Mouse (Mus musculus): Measurements from ENCODE around the gene Fam57b. TPM values are rescaled to one million over a fixed set of nuclear protein-coding genes. Genes with fewer than 3 reads are reported as not detected.

Fam57b gene
- total and polyA plus RNA-seq, 3 experiments = 0.02 to 0.05 TPM; not detected in 1

DNA sequence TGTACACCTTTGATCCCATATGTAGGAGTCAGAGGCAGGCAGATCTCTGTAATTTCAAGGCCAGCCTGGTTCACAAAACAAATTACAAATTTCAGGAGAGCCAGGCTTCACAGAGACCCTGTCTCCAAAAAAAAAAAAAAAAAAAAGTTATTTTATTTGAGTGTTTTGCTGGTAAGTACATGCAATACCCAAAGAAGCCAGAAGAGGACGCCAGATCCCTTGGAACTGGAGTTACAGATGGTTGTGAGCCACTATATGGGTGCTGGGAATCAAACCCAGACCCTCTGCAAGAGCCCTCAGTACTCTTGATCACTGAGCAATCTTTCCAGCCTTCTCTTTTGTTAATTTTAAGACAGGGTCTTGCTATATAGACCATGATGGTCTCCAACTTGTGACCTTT lies 21.4 kb downstream of the Fam57b start:
- Histone ChIP-seq H3K36me3 (replicated peaks) (no peaks in the 10 kb centered on the region), H3K27me3 (ENCODE audit: insufficient read depth, low read length) (peaks cover 42% of the 10 kb centered on the region), H3K4me1 (ENCODE audit: insufficient read depth, low read depth, low read length) (peaks cover 8% of the 10 kb centered on the region), H3K9me3 (replicated peaks) (no peaks in the 10 kb centered on the region), H3K4me3 (ENCODE audit: low read depth, low read length) (no peak overlapping the region)
- DNase-seq (ENCODE audit: low spot score) = no peak
- TF ChIP-seq GATA2 (IDR thresholded peaks at IDR 0.05; ENCODE audit: borderline replicate concordance, low read depth, low read length) (no peak), POLR2AphosphoS5 (IDR thresholded peaks at IDR 0.05; ENCODE audit: insufficient replicate concordance, low read depth, low read length) (no peak), GATA1 (IDR thresholded peaks at IDR 0.05; ENCODE audit: borderline replicate concordance, low read length) (no peak), CTCF (IDR thresholded peaks at IDR 0.05; ENCODE audit: low read depth, low read length) (0 out of 2 replicates have a peak, but pooled peaks have one; percentile 14)
- ATAC-seq (ENCODE audit: extremely low read depth, insufficient number of reproducible peaks, low FRiP score, poor library complexity, severe bottlenecking) = no peak

DNA sequence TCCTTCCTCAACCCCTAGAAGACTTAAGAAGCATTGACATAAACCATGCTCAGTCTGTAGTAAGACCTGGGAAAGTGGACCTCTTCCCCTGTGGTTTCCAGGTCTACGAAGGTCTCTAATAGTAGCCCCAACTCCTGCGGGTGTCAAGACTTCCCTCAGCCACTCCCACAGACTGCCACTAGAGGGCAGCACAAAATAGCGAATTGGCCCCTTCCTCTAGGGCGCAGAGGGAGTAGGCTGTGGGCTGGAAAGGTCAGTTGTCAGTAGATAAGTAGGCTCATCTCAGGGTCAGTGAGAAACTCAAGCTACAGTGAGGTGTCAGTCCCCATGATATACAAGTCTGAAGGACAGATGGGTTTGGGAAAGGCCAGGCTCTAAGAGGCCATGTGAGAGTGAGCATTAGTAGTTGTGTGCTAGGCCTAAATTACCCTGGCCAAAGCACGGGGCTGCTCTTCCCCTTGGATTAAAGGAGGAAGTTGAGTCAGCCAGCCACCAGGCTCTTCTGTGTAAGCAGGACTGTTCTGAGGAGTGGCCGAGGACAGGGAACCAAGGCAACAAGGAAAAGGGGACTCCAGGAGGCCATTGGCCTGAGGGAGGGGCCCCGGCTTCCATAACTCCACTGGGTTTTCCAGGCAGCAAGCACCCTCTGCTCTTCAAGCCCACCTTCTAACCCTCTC lies 24.5 kb downstream of the Fam57b start:
- ATAC-seq (ENCODE audit: extremely low read depth, insufficient number of reproducible peaks, low FRiP score, poor library complexity, severe bottlenecking) (no peak), DNase-seq (ENCODE audit: low spot score) (peak; percentile 80)
- peaks cover 39% of the 10 kb centered on the region for H3K27me3 ChIP-seq (ENCODE audit: insufficient read depth, low read length)
- no peak for TF ChIP-seq GATA2 (IDR thresholded peaks at IDR 0.05; ENCODE audit: borderline replicate concordance, low read depth, low read length)
- peak; percentile 85 for TF ChIP-seq CTCF (IDR thresholded peaks at IDR 0.05; ENCODE audit: low read depth, low read length)
- TF ChIP-seq TAL1 (conservative IDR thresholded peaks at IDR 0.05; ENCODE audit: low read depth, low read length) = no peak
- TF ChIP-seq GATA1 (IDR thresholded peaks at IDR 0.05; ENCODE audit: borderline replicate concordance, low read length) = no peak
- no peak for TF ChIP-seq POLR2AphosphoS5 (IDR thresholded peaks at IDR 0.05; ENCODE audit: insufficient replicate concordance, low read depth, low read length)
- H3K36me3 ChIP-seq (replicated peaks) = no peaks in the 10 kb centered on the region
- H3K4me3 ChIP-seq (ENCODE audit: low read depth, low read length) = no peak overlapping the region
- peaks cover 8% of the 10 kb centered on the region for H3K4me1 ChIP-seq (ENCODE audit: insufficient read depth, low read depth, low read length)
- no peaks in the 10 kb centered on the region for H3K9me3 ChIP-seq (replicated peaks)

DNA sequence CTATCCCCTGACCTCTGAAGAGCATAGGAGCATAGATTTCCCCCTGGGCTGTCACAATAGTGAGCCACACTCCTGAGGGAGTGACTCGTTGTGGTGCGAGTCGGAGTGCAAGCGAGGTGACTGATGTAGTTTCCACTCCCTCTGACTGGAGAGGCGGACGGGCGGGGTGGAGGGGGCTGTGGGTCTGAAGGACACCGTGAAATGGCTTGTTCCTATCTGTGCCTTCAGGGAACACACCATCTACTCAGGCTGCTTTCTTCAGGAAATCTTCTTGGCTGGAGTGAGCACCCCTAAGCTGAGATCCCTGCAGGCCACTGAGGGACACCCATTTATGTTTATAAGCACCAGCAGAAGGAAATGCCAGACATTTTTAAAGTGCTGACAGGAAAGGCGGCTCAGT lies 25.3 kb downstream of the Fam57b start:
- ATAC-seq (ENCODE audit: extremely low read depth, insufficient number of reproducible peaks, low FRiP score, poor library complexity, severe bottlenecking) (no peak), DNase-seq (ENCODE audit: low spot score) (no peak)
- Histone ChIP-seq H3K4me3 (ENCODE audit: low read depth, low read length) (no peak overlapping the region), H3K4me1 (ENCODE audit: insufficient read depth, low read depth, low read length) (peaks cover 8% of the 10 kb centered on the region), H3K36me3 (replicated peaks) (no peaks in the 10 kb centered on the region), H3K27me3 (ENCODE audit: insufficient read depth, low read length) (peaks cover 39% of the 10 kb centered on the region), H3K9me3 (replicated peaks) (no peaks in the 10 kb centered on the region)
- no peak for TF ChIP-seq CTCF (IDR thresholded peaks at IDR 0.05; ENCODE audit: low read depth, low read length)
- no peak for TF ChIP-seq POLR2AphosphoS5 (IDR thresholded peaks at IDR 0.05; ENCODE audit: insufficient replicate concordance, low read depth, low read length)
- no peak for TF ChIP-seq GATA2 (IDR thresholded peaks at IDR 0.05; ENCODE audit: borderline replicate concordance, low read depth, low read length)
- TF ChIP-seq TAL1 (conservative IDR thresholded peaks at IDR 0.05; ENCODE audit: low read depth, low read length) = no peak
- no peak for TF ChIP-seq GATA1 (IDR thresholded peaks at IDR 0.05; ENCODE audit: borderline replicate concordance, low read length)

DNA sequence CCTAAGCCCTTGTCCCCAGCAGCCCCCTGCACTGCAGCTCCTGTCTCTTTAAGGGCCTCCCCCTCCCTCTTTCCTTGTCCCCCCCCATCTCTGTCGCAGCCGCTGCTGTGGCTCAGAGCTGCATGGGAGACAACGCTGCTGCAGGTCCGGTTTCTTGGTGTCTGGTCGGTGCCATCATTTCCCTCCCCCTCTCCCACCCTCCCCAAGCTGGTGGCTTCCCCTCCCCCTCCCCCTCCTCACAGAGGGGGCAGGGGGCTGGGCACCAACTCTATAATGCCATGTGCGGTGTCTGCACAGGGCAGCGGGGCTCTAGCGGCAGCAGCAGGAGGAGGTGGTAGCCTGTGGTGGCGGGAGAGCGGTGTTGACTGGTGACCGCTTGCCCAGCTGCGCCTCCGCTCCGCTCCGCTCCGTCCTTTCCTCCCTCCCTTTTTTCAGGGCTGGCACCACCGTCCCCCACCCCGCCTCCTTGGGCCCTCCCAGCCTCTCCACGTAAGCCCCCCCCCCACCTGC lies 25.8 kb downstream of the Fam57b start:
- ATAC-seq (ENCODE audit: extremely low read depth, insufficient number of reproducible peaks, low FRiP score, poor library complexity, severe bottlenecking) (no peak), DNase-seq (ENCODE audit: low spot score) (no peak)
- Histone ChIP-seq H3K9me3 (replicated peaks) (no peaks in the 10 kb centered on the region), H3K4me3 (ENCODE audit: low read depth, low read length) (no peak overlapping the region), H3K36me3 (replicated peaks) (no peaks in the 10 kb centered on the region), H3K4me1 (ENCODE audit: insufficient read depth, low read depth, low read length) (peaks cover 8% of the 10 kb centered on the region), H3K27me3 (ENCODE audit: insufficient read depth, low read length) (peaks cover 37% of the 10 kb centered on the region)
- no peak for TF ChIP-seq GATA1 (IDR thresholded peaks at IDR 0.05; ENCODE audit: borderline replicate concordance, low read length)
- no peak for TF ChIP-seq GATA2 (IDR thresholded peaks at IDR 0.05; ENCODE audit: borderline replicate concordance, low read depth, low read length)
- TF ChIP-seq TAL1 (conservative IDR thresholded peaks at IDR 0.05; ENCODE audit: low read depth, low read length) = no peak
- no peak for TF ChIP-seq POLR2AphosphoS5 (IDR thresholded peaks at IDR 0.05; ENCODE audit: insufficient replicate concordance, low read depth, low read length)
- no peak for TF ChIP-seq CTCF (IDR thresholded peaks at IDR 0.05; ENCODE audit: low read depth, low read length)

DNA sequence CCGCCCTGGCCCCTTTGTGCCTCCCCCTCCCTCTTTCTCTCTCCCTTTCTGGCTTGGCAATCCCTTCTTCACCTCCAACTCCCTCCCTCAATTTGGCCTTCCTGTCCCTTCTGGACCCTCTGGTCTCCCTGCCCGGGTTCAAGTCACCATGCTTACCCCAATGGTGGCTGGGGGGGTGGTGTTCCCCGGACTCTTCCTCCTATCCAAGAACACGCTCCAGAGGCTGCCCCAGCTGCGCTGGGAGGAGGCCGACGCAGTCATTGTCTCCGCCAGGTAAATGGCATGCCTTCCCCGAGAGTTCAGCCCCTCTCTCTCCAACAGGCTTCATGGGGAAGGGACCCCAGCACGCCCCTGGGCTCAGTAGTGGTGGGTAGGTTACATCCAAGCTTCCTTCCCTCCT lies 26.5 kb downstream of the Fam57b start:
- Histone ChIP-seq H3K9me3 (replicated peaks) (no peaks in the 10 kb centered on the region), H3K36me3 (replicated peaks) (no peaks in the 10 kb centered on the region), H3K4me3 (ENCODE audit: low read depth, low read length) (no peak overlapping the region), H3K4me1 (ENCODE audit: insufficient read depth, low read depth, low read length) (peaks cover 8% of the 10 kb centered on the region), H3K27me3 (ENCODE audit: insufficient read depth, low read length) (peaks cover 39% of the 10 kb centered on the region)
- no peak for ATAC-seq (ENCODE audit: extremely low read depth, insufficient number of reproducible peaks, low FRiP score, poor library complexity, severe bottlenecking)
- TF ChIP-seq TAL1 (conservative IDR thresholded peaks at IDR 0.05; ENCODE audit: low read depth, low read length) = no peak
- DNase-seq (ENCODE audit: low spot score) = no peak

DNA sequence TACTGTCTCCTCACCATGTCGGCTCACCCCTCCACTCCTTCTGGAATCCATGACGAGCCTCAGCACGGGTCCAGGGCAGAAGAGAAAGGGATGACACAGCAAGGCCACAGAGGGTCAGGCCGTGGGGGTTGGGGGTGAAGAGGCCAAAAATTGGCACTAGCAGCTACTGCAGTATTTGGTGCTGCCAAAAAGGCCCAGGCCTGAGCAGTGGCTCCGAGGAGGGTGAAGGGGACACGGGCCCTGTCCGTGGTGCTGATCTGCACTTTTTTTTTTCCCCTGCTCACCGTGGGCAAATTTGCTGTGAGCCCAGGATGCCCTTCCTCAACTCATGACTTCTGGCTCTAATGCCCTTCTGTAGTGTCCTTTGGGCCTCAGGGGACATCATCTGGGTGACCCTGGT lies 27.9 kb downstream of the Fam57b start:
- Histone ChIP-seq H3K36me3 (replicated peaks) (no peaks in the 10 kb centered on the region), H3K4me3 (ENCODE audit: low read depth, low read length) (no peak overlapping the region), H3K27me3 (ENCODE audit: insufficient read depth, low read length) (peaks cover 43% of the 10 kb centered on the region), H3K4me1 (ENCODE audit: insufficient read depth, low read depth, low read length) (peaks cover 13% of the 10 kb centered on the region), H3K9me3 (replicated peaks) (no peaks in the 10 kb centered on the region)
- no peak for ATAC-seq (ENCODE audit: extremely low read depth, insufficient number of reproducible peaks, low FRiP score, poor library complexity, severe bottlenecking)
- peak; percentile 59 for DNase-seq (ENCODE audit: low spot score)
- TF ChIP-seq TAL1 (conservative IDR thresholded peaks at IDR 0.05; ENCODE audit: low read depth, low read length) (no peak), CTCF (IDR thresholded peaks at IDR 0.05; ENCODE audit: low read depth, low read length) (no peak), POLR2AphosphoS5 (IDR thresholded peaks at IDR 0.05; ENCODE audit: insufficient replicate concordance, low read depth, low read length) (no peak), GATA1 (IDR thresholded peaks at IDR 0.05; ENCODE audit: borderline replicate concordance, low read length) (no peak), GATA2 (IDR thresholded peaks at IDR 0.05; ENCODE audit: borderline replicate concordance, low read depth, low read length) (no peak)

Data from G1E (cell line).